Mouse (Mus musculus): ENCODE measurements around the gene Csrp3. TPM values are rescaled to one million over a fixed set of nuclear protein-coding genes. Genes with fewer than 3 reads are reported as not detected.
A peak's percentile ranks its signal among the peaks of the same experiment; 100 is the strongest.

Csrp3 gene
- polyA plus RNA-seq, 1 experiment from 2014 or later: 905 TPM

- H3K4me3 ChIP-seq: no peak overlapping the region
- 97% methylated on average over 1 of the region's 1 CpGs for WGBS
- DNase-seq (ENCODE audit: low spot score): no peak
- no peaks in the 10 kb centered on the region for H3K9me3 ChIP-seq
- no peaks in the 10 kb centered on the region for H3K4me1 ChIP-seq
- H3K27me3 ChIP-seq (ENCODE audit: insufficient read depth, poor library complexity, severe bottlenecking): no peaks in the 10 kb centered on the region
- no peak overlapping the region for H3K27ac ChIP-seq
- peaks cover 58% of the 10 kb centered on the region for H3K36me3 ChIP-seq
Measured at GRCm38 (mm10) chr7:48810652-48811051, 37.2 kb downstream of the Csrp3 start.

- WGBS: 85% methylated on average over 4 of the region's 4 CpGs
- H3K4me3 ChIP-seq: no peak overlapping the region
- no peak for DNase-seq (ENCODE audit: low spot score)
- H3K9me3 ChIP-seq: no peaks in the 10 kb centered on the region
- no peaks in the 10 kb centered on the region for H3K4me1 ChIP-seq
- H3K27ac ChIP-seq: no peak overlapping the region
- H3K27me3 ChIP-seq (ENCODE audit: insufficient read depth, poor library complexity, severe bottlenecking): no peaks in the 10 kb centered on the region
- H3K36me3 ChIP-seq: peaks cover 79% of the 10 kb centered on the region
Measured at GRCm38 (mm10) chr7:48806587-48806986, 41.2 kb downstream of the Csrp3 start.

- Histone ChIP-seq H3K4me3 (no peak overlapping the region), H3K27ac (no peak overlapping the region), H3K4me1 (no peaks in the 10 kb centered on the region), H3K36me3 (peaks cover 69% of the 10 kb centered on the region), H3K9me3 (no peaks in the 10 kb centered on the region), H3K27me3 (ENCODE audit: insufficient read depth, poor library complexity, severe bottlenecking) (no peaks in the 10 kb centered on the region)
- 90% methylated on average over 7 of the region's 7 CpGs for WGBS
- no peak for DNase-seq (ENCODE audit: low spot score)
Measured at GRCm38 (mm10) chr7:48803381-48803780, 44.5 kb downstream of the Csrp3 start.

GRCm38 (mm10) chr7:48795130-48795529, 52.7 kb downstream of the Csrp3 start:
- no peak overlapping the region for H3K4me3 ChIP-seq
- WGBS: 93% methylated on average over 3 of the region's 3 CpGs

GRCm38 (mm10) chr7:48791412-48791811, 56.4 kb downstream of the Csrp3 start:
- H3K4me1 ChIP-seq: peaks cover 13% of the 10 kb centered on the region
- no peak overlapping the region for H3K27ac ChIP-seq
- no peak for DNase-seq (ENCODE audit: low spot score)
- no peaks in the 10 kb centered on the region for H3K9me3 ChIP-seq
- H3K4me3 ChIP-seq: no peak overlapping the region
- H3K36me3 ChIP-seq: peaks cover 9% of the 10 kb centered on the region; the same call in 1 of the 2 replicates
- no peaks in the 10 kb centered on the region for H3K27me3 ChIP-seq (ENCODE audit: insufficient read depth, poor library complexity, severe bottlenecking)
- WGBS: 68% methylated on average over 3 of the region's 3 CpGs

More at GRCm38 (mm10) chr7:48795130-48795529, 52.7 kb downstream of the Csrp3 start:
- Histone ChIP-seq H3K9me3 (no peaks in the 10 kb centered on the region), H3K27me3 (ENCODE audit: insufficient read depth, poor library complexity, severe bottlenecking) (no peaks in the 10 kb centered on the region), H3K4me1 (peaks cover 18% of the 10 kb centered on the region), H3K27ac (no peak overlapping the region), H3K36me3 (peaks cover 9% of the 10 kb centered on the region; the same call in 1 of the 2 replicates)
- DNase-seq (ENCODE audit: low spot score): no peak

- no peaks in the 10 kb centered on the region for H3K27me3 ChIP-seq (ENCODE audit: insufficient read depth, poor library complexity, severe bottlenecking)
- no peaks in the 10 kb centered on the region for H3K9me3 ChIP-seq
- no peak overlapping the region for H3K4me3 ChIP-seq
- no peak for DNase-seq (ENCODE audit: low spot score)
- H3K36me3 ChIP-seq: 0 out of 2 replicates have a peak, but pooled peaks cover 5% of the 10 kb centered on the region
- WGBS: 63% methylated on average over 4 of the region's 4 CpGs
- H3K4me1 ChIP-seq: peaks cover 13% of the 10 kb centered on the region
- H3K27ac ChIP-seq: no peak overlapping the region
Measured at GRCm38 (mm10) chr7:48790117-48790516, 57.7 kb downstream of the Csrp3 start.

- H3K27ac ChIP-seq: peak within 1 kb of the TSS; percentile 90
- H3K9me3 ChIP-seq: no peaks in the 10 kb centered on the region
- H3K27me3 ChIP-seq (ENCODE audit: insufficient read depth, poor library complexity, severe bottlenecking): no peaks in the 10 kb centered on the region
- H3K4me1 ChIP-seq: peaks cover 13% of the 10 kb centered on the region
- 0 out of 2 replicates have a peak, but pooled peaks cover 5% of the 10 kb centered on the region for H3K36me3 ChIP-seq
- DNase-seq (ENCODE audit: low spot score): peak; percentile 98
- H3K4me3 ChIP-seq: peak within 1 kb of the TSS; percentile 89
- under 1% methylated on average over 56 of the region's 57 CpGs for WGBS
Measured at GRCm38 (mm10) chr7:48788851-48789572, 58.8 kb downstream of the Csrp3 start, which contains the start of gene Zdhhc13. Gene Zdhhc13, plus strand, starts transcription at chr7:48789003.

GRCm38 (mm10) chr7:48788348-48788747, 59.5 kb downstream of the Csrp3 start:
- no peak for DNase-seq (ENCODE audit: low spot score)
- H3K9me3 ChIP-seq: no peaks in the 10 kb centered on the region
- H3K36me3 ChIP-seq: 0 out of 2 replicates have a peak, but pooled peaks cover 5% of the 10 kb centered on the region
- peak overlapping the region; percentile 90; the same call in 1 of the 2 replicates for H3K27ac ChIP-seq
- peak overlapping the region; percentile 89 for H3K4me3 ChIP-seq
- WGBS: 68% methylated on average over 3 of the region's 3 CpGs
- no peaks in the 10 kb centered on the region for H3K27me3 ChIP-seq (ENCODE audit: insufficient read depth, poor library complexity, severe bottlenecking)
- H3K4me1 ChIP-seq: peaks cover 13% of the 10 kb centered on the region

GRCm38 (mm10) chr7:48784773-48785523, 62.9 kb downstream of the Csrp3 start:
- DNase-seq (ENCODE audit: low spot score): no peak
- H3K36me3 ChIP-seq: no peaks in the 10 kb centered on the region
- 74% methylated on average over 11 of the region's 11 CpGs for WGBS
- H3K4me3 ChIP-seq: no peak overlapping the region
- H3K4me1 ChIP-seq: peaks cover 6% of the 10 kb centered on the region
- H3K27ac ChIP-seq: no peak overlapping the region
- H3K9me3 ChIP-seq: no peaks in the 10 kb centered on the region
- no peaks in the 10 kb centered on the region for H3K27me3 ChIP-seq (ENCODE audit: insufficient read depth, poor library complexity, severe bottlenecking)

- DNase-seq (ENCODE audit: low spot score): no peak
- Histone ChIP-seq H3K4me1 (no peaks in the 10 kb centered on the region), H3K4me3 (no peak overlapping the region), H3K36me3 (no peaks in the 10 kb centered on the region), H3K27ac (no peak overlapping the region), H3K9me3 (no peaks in the 10 kb centered on the region), H3K27me3 (ENCODE audit: insufficient read depth, poor library complexity, severe bottlenecking) (no peaks in the 10 kb centered on the region)
- 86% methylated on average over 4 of the region's 4 CpGs for WGBS
Measured at GRCm38 (mm10) chr7:48782432-48782831, 65.4 kb downstream of the Csrp3 start.

Other genes starting within 250 kb of the Csrp3 start
- gene Mrgprb3, start 204.2 kb downstream of the Csrp3 start, polyA plus RNA-seq (2016; fragmentation: Nextera tagmentation; extraction: Ambion mirVana): not detected in 2 replicates
- gene Zdhhc13, start 59.0 kb downstream of the Csrp3 start, polyA plus RNA-seq (2016; fragmentation: Nextera tagmentation; extraction: Ambion mirVana): 34.8 and 37.7 TPM in 2 replicates
- 21.9 and 25.4 TPM in 2 replicates for gene E2f8, start 33.6 kb upstream of the Csrp3 start, polyA plus RNA-seq (2016; fragmentation: Nextera tagmentation; extraction: Ambion mirVana)
- gene Nav2, start 60.7 kb upstream of the Csrp3 start, polyA plus RNA-seq (2016; fragmentation: Nextera tagmentation; extraction: Ambion mirVana): 23.3 and 27.7 TPM in 2 replicates